Mouse (Mus musculus) adrenal gland, postnatal 4 days (tissue): ENCODE results near the gene Vmn1r117. TPM values are rescaled to one million over a fixed set of nuclear protein-coding genes. Genes with fewer than 3 reads are reported as not detected.
"Not testable (repeated sequence)": the region's sequence is repeated elsewhere in the genome, so short reads cannot be mapped to it uniquely, and the experiment has no call there.

Source experiments
- DNase-seq, 2 experiments: peaks; one replicate each; pipeline ENCODE4 v3.0.0; 2021 to 2022; ENCODE audit warnings: low spot score in 2 of 2, mixed read lengths in 2 of 2
- long read RNA-seq, 2 experiments: library from polyadenylated mRNA; stranded (forward); transcript quantifications; one replicate each; pipeline ENCODE4 v2.0.0; 2021
- total RNA-seq, 2 experiments: library from RNA; stranded (reverse); gene quantifications; 2 replicates each; pipeline ENCODE4 v1.2.3; 2021

The Vmn1r117 gene
- not detected for total RNA-seq
- long read RNA-seq, experiment 1: 0 reads
- long read RNA-seq, experiment 2: 0 reads

DNA sequence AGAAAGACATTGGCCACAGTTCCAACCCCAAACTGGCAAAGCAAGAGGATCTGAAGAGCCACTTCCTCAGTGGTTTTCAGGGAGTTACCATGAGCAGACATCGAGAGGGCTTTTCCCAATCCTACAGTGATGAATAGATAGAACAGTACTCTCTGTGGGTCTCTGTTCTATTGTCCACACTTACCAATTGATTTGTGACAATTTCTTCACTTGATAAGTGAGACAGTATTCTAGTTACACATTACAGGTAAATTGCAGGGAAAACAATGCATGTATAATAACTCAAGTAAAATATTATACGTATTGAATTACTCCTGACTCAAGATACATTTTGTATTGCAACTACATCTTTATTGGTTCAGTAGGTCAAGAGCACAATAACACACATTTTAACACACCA lies at the start of gene Vmn1r117:
Gene Vmn1r117, minus strand, starts transcription at position 101 of the 400 bp plus-strand sequence.
- DNase-seq: not testable (repeated sequence)

- DNase-seq: not testable (repeated sequence)
Measured at GRCm38 (mm10) chr7:20912247-20912646, 28.3 kb upstream of the Vmn1r117 start, which contains the start of gene Vmn1r118. TSS of gene Vmn1r118 (minus strand) at chr7:20912347.

DNA sequence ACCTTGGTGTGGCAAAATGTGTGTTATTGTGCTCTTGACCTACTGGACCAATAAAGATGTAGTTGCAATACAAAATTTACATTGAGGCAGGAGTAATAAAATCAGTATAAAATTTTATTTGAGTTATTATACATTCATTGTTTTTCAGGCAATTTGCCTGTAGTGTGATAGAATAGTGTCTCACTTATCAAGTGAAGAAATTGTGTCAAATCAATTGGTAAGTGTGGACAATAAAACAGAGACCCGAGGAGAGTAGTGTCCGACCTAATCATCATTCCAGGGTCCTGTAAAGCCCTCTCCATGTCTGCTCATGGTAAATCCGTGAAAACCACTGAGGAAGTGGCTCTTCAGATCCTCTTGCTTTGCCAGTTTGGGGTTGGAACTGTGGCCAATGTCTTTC lies 12.0 kb downstream of the Vmn1r117 start, which contains the start of gene Vmn1r116:
Gene Vmn1r116, plus strand, starts transcription at position 301 of the 400 bp plus-strand sequence.
- DNase-seq: not testable (repeated sequence)

- not testable (repeated sequence) for DNase-seq
Measured at GRCm38 (mm10) chr7:20844885-20845284, 39.0 kb downstream of the Vmn1r117 start, which contains the start of gene Vmn1r115. TSS of gene Vmn1r115 (minus strand) at chr7:20844985.

Other genes with a start within 250 kb of the Vmn1r117 start
- gene Vmn1r107, start 215.2 kb downstream of the Vmn1r117 start, total RNA-seq: not detected
- not detected for gene Vmn1r111, start 180.9 kb downstream of the Vmn1r117 start, total RNA-seq
- not detected for gene Gm10668, start 153.5 kb downstream of the Vmn1r117 start, total RNA-seq
- gene Vmn1r112, start 112.9 kb downstream of the Vmn1r117 start, total RNA-seq: not detected
- not detected for gene Vmn1r113, start 96.8 kb downstream of the Vmn1r117 start, total RNA-seq
- not detected for gene Vmn1r114, start 71.9 kb downstream of the Vmn1r117 start, total RNA-seq
- gene Vmn1r115, start 39.1 kb downstream of the Vmn1r117 start, total RNA-seq: not detected
- not detected for gene Vmn1r116, start 11.9 kb downstream of the Vmn1r117 start, total RNA-seq
- not detected for gene Vmn1r118, start 28.2 kb upstream of the Vmn1r117 start, total RNA-seq
- not detected for gene Vmn1r119, start 128.3 kb upstream of the Vmn1r117 start, total RNA-seq
- gene Vmn1r120, start 169.7 kb upstream of the Vmn1r117 start, total RNA-seq: not detected
- not detected for gene Vmn1r121, start 214.4 kb upstream of the Vmn1r117 start, total RNA-seq